Comparison of ENCODE assay signal across 19 mouse cellular contexts in the genomic region with DNA sequence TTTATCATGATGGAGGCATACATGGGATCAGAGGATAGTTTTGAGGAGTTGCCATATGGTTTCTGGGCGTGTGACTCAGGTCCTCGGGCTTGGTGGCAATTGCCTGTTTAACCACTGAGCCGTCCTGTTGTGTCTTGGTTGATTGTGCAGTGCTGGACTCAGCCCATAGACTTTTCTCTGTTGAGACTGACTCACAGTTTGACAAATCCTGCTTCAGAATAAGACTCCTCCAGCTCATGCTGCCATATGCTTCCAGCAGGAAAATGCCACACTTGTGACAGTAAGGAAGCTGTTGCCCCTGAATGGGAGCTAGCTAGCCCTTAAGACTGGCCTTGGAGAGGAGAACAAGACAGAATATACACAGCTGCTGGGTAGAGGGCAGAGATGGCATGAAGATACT.
"Had no signal": no experiment of that assay in that cellular context is flagged by ENCODE, and none has a peak within 500 bp of the region (broad histone marks: within the 10 kb centered on the region; RNA-seq: fewer than 3 reads in every experiment).

No protein-coding gene starts in this region.

- H3K9ac ChIP-seq: liver, embryonic 15.5 days; lung, embryonic 15.5 days; midbrain, embryonic 13.5 days; neural tube, embryonic 13.5 days had no signal

- H3K4me2 ChIP-seq: liver, embryonic 11.5 days; liver, embryonic 15.5 days; lung, embryonic 15.5 days; midbrain, embryonic 13.5 days; neural tube, embryonic 13.5 days had no signal

- ATAC-seq: intestine, postnatal 0 days; midbrain, embryonic 13.5 days; midbrain, embryonic 16.5 days had no signal

- H3K4me1 ChIP-seq: lung, embryonic 15.5 days; midbrain, embryonic 10.5 days; midbrain, embryonic 13.5 days; neural tube, embryonic 13.5 days had no signal

- H3K4me3 ChIP-seq: liver, embryonic 15.5 days; lung, embryonic 15.5 days; megakaryocyte, embryonic 14.5 days; midbrain, embryonic 10.5 days; midbrain, embryonic 13.5 days; myocyte; neural tube, embryonic 13.5 days had no signal

- H3K36me3 ChIP-seq: lung, embryonic 15.5 days had no signal

- H3K27me3 ChIP-seq: liver, embryonic 15.5 days; lung, embryonic 15.5 days; megakaryocyte, embryonic 14.5 days; midbrain, embryonic 13.5 days; neural tube, embryonic 13.5 days had no signal

- DNase-seq: kidney, adult 2 months; kidney, postnatal 25 days; lung, adult 18-20 months; lung, postnatal 10 days; lung, postnatal 36 days; thymus, adult 2 months; thymus, postnatal 14 days; thymus, postnatal 4 days had no signal

- H3K27ac ChIP-seq: kidney, postnatal 0 days; liver, embryonic 15.5 days; lung, embryonic 15.5 days; midbrain, embryonic 10.5 days; midbrain, embryonic 13.5 days; neural tube, embryonic 13.5 days had no signal

- H3K9me3 ChIP-seq: liver, embryonic 15.5 days; lung, embryonic 15.5 days; megakaryocyte, embryonic 14.5 days; midbrain, embryonic 13.5 days; neural tube, embryonic 13.5 days had no signal
